Mouse (Mus musculus) CH12.LX (cell line): Measurements from ENCODE around the gene Efhb. TPM values are rescaled to one million over a fixed set of nuclear protein-coding genes. Genes with fewer than 3 reads are reported as not detected.

ENCODE experiments used
- DNase-seq: peaks from one replicate; pipeline ENCODE4 v3.0.0-alpha.2; 2013; ENCODE audit errors: extremely low read depth
- H3K27ac ChIP-seq: 2 replicates; pipeline ENCODE4 v1.5.1; 2012; ENCODE audit warnings: low read depth, mild to moderate bottlenecking, control low read depth, moderate library complexity; ENCODE audit not compliant: insufficient read depth
- H3K27me3 ChIP-seq: replicated peaks from 2 replicates; pipeline ENCODE3; 2012; ENCODE audit warnings: inconsistent platforms
- H3K36me3 ChIP-seq, 2 experiments: replicated peaks in 1 of 2; 2 replicates each; pipeline versions ENCODE3 to v1.6.1; 2012; ENCODE audit warnings: inconsistent platforms in 1 of 2, low read length in 1 of 2, mild to moderate bottlenecking in 1 of 2, mixed read lengths in 1 of 2, moderate library complexity in 1 of 2; ENCODE audit not compliant: control insufficient read depth in 1 of 2, insufficient read depth in 1 of 2
- H3K4me1 ChIP-seq, 2 experiments: 2 replicates each; pipeline ENCODE4 v1.6.1; 2012; ENCODE audit warnings: inconsistent platforms in 1 of 2, moderate library complexity in 1 of 2; ENCODE audit not compliant: insufficient read depth in 2 of 2, control insufficient read depth in 1 of 2
- H3K4me2 ChIP-seq: 2 replicates; pipeline ENCODE4 v1.6.1; 2012; ENCODE audit warnings: low read depth, mild to moderate bottlenecking, control low read depth; ENCODE audit not compliant: poor library complexity, insufficient read depth, severe bottlenecking
- H3K4me3 ChIP-seq, 3 experiments: fragments of 150-350 bp in 1 of 3; sonication (generic) in 1 of 3; replicated peaks in 1 of 3; 2 replicates each; pipeline versions ENCODE3 to v1.5.1; 2011 to 2012; ENCODE audit warnings: low read depth in 2 of 3, low read length in 2 of 3, mild to moderate bottlenecking in 2 of 3, moderate library complexity in 2 of 3, control low read depth in 1 of 3, improper control_type of control experiment in 1 of 3, inconsistent platforms in 1 of 3, mixed read lengths in 1 of 3; ENCODE audit not compliant: poor library complexity in 1 of 3
- H3K79me2 ChIP-seq: replicated peaks from 2 replicates; pipeline ENCODE4 v1.6.1; 2012; ENCODE audit warnings: mild to moderate bottlenecking, moderate library complexity; ENCODE audit not compliant: control insufficient read depth, poor library complexity, insufficient read depth, severe bottlenecking; ENCODE audit errors: extremely low read depth
- H3K9ac ChIP-seq: 2 replicates; pipeline ENCODE4 v1.6.1; 2012; ENCODE audit warnings: low read depth, mild to moderate bottlenecking, control low read depth, moderate library complexity; ENCODE audit not compliant: insufficient read depth
- H3K9me3 ChIP-seq: replicated peaks from 2 replicates; pipeline ENCODE3; 2012; ENCODE audit warnings: low read length, inconsistent platforms, mixed read lengths
- CHD2 ChIP-seq: IDR thresholded peaks from 2 replicates; pipeline ENCODE4 v1.6.1; 2011; ENCODE audit warnings: low read length, improper control_type of control experiment
- CTCF ChIP-seq, 2 experiments: IDR thresholded peaks in 1 of 2; conservative IDR thresholded peaks in 1 of 2; 2 replicates each; pipeline ENCODE4 v1.5.1; 2011 to 2012; ENCODE audit warnings: low read depth in 2 of 2, low read length in 2 of 2, improper control_type of control experiment in 1 of 2, inconsistent platforms in 1 of 2, mild to moderate bottlenecking in 1 of 2, moderate library complexity in 1 of 2
- ELF1 ChIP-seq: IDR thresholded peaks from 2 replicates; pipeline ENCODE4 v1.6.1; 2014; ENCODE audit warnings: low read depth, mild to moderate bottlenecking, inconsistent platforms, low read length, improper control_type of control experiment
- EP300 ChIP-seq: IDR thresholded peaks from 2 replicates; pipeline ENCODE4 v1.6.1; 2011; ENCODE audit warnings: low read length, improper control_type of control experiment
- ETS1 ChIP-seq: conservative IDR thresholded peaks from 2 replicates; pipeline ENCODE4 v1.6.1; 2012; ENCODE audit warnings: low read depth, mild to moderate bottlenecking, inconsistent platforms, low read length, improper control_type of control experiment, moderate library complexity
- GABPA ChIP-seq: IDR thresholded peaks from 2 replicates; pipeline ENCODE4 v1.6.1; 2012; ENCODE audit warnings: low read depth, low read length, improper control_type of control experiment, inconsistent platforms; ENCODE audit not compliant: insufficient replicate concordance
- IRF4 ChIP-seq: IDR thresholded peaks from 2 replicates; pipeline ENCODE4 v1.6.1; 2014; ENCODE audit warnings: low read depth, mild to moderate bottlenecking, inconsistent platforms, low read length, improper control_type of control experiment
- JUN ChIP-seq: IDR thresholded peaks from 2 replicates; pipeline ENCODE4 v1.6.1; 2011; ENCODE audit warnings: low read depth, mild to moderate bottlenecking, low read length, improper control_type of control experiment, moderate library complexity; ENCODE audit not compliant: insufficient read depth
- JUND ChIP-seq: conservative IDR thresholded peaks from 2 replicates; pipeline ENCODE4 v1.6.1; 2011; ENCODE audit warnings: low read depth, low read length, improper control_type of control experiment
- MAFK ChIP-seq: IDR thresholded peaks from 2 replicates; pipeline ENCODE4 v1.6.1; 2011; ENCODE audit warnings: low read length, improper control_type of control experiment; ENCODE audit not compliant: insufficient replicate concordance
- MAX ChIP-seq: IDR thresholded peaks from 2 replicates; pipeline ENCODE4 v1.6.1; 2011; ENCODE audit warnings: low read length, improper control_type of control experiment
- MAZ ChIP-seq: IDR thresholded peaks from 2 replicates; pipeline ENCODE4 v1.6.1; 2012; ENCODE audit warnings: low read depth, mild to moderate bottlenecking, inconsistent platforms, low read length, improper control_type of control experiment, moderate library complexity
- MEF2A ChIP-seq: IDR thresholded peaks from 2 replicates; pipeline ENCODE4 v1.6.1; 2014; ENCODE audit warnings: low read depth, mild to moderate bottlenecking, inconsistent platforms, low read length, improper control_type of control experiment, borderline replicate concordance
- PAX5 ChIP-seq: IDR thresholded peaks from 2 replicates; pipeline ENCODE4 v1.6.1; 2012; ENCODE audit warnings: low read length, inconsistent platforms, mixed read lengths
- RAD21 ChIP-seq: IDR thresholded peaks from 2 replicates; pipeline ENCODE4 v1.6.1; 2011; ENCODE audit warnings: low read depth, mild to moderate bottlenecking, low read length, improper control_type of control experiment, moderate library complexity
- RCOR1 ChIP-seq: conservative IDR thresholded peaks from 2 replicates; pipeline ENCODE4 v1.6.1; 2012; ENCODE audit warnings: low read depth, mild to moderate bottlenecking, inconsistent platforms, low read length, improper control_type of control experiment
- SIN3A ChIP-seq: IDR thresholded peaks from 2 replicates; pipeline ENCODE4 v1.6.1; 2012; ENCODE audit warnings: low read length, improper control_type of control experiment, inconsistent platforms
- SMC3 ChIP-seq: IDR thresholded peaks from 2 replicates; pipeline ENCODE4 v1.6.1; 2011; ENCODE audit warnings: low read depth, low read length, improper control_type of control experiment
- TCF12 ChIP-seq: IDR thresholded peaks from 2 replicates; pipeline ENCODE4 v1.6.1; 2014; ENCODE audit warnings: low read depth, mild to moderate bottlenecking, inconsistent platforms, low read length, improper control_type of control experiment
- UBTF ChIP-seq: IDR thresholded peaks from 2 replicates; pipeline ENCODE4 v1.6.1; 2012; ENCODE audit warnings: low read depth, mild to moderate bottlenecking, inconsistent platforms, low read length, improper control_type of control experiment, moderate library complexity
- ZC3H11A ChIP-seq: IDR thresholded peaks from 2 replicates; pipeline ENCODE4 v1.6.1; 2012; ENCODE audit warnings: low read depth, mild to moderate bottlenecking, inconsistent platforms, low read length, improper control_type of control experiment
- dilution Hi-C: fragments of 300-500 bp; cut with MboI; formaldehyde crosslinking; loops from 2 replicates; pipeline ENCODE4 v1.14.3; 2020; ENCODE audit warnings: low sequenced_read_pairs; ENCODE audit not compliant: extremely low pct_unique_long_range_greater_than_20kb, extremely low pct_ligation_motif_present
- in situ Hi-C: fragments of 300-500 bp; cut with MboI; formaldehyde crosslinking; loops from 3 replicates; pipeline ENCODE4 v1.14.3; 2019; ENCODE audit warnings: low sequenced_read_pairs, low pct_ligation_motif_present, low pct_unique_long_range_greater_than_20kb, mixed read lengths
- polyA plus RNA-seq: library from polyadenylated mRNA; unstranded; fragments of >175 nt; gene quantifications from 2 replicates; pipeline ENCODE4 v1.2.1, GENCODE M21; 2012; ENCODE audit warnings: low read depth; ENCODE audit not compliant: insufficient read length
- total RNA-seq, 2 experiments: library from RNA; depleted of rRNA; stranded (reverse); fragments of 300-350 nt in 1 of 2; fragments of >200 nt in 1 of 2; gene quantifications; 2 replicates each; pipeline ENCODE4 v1.2.3; 2012 to 2014

Efhb gene
- total and polyA plus RNA-seq, 3 experiments: 0.04 to 0.09 TPM; not detected in 1

DNA sequence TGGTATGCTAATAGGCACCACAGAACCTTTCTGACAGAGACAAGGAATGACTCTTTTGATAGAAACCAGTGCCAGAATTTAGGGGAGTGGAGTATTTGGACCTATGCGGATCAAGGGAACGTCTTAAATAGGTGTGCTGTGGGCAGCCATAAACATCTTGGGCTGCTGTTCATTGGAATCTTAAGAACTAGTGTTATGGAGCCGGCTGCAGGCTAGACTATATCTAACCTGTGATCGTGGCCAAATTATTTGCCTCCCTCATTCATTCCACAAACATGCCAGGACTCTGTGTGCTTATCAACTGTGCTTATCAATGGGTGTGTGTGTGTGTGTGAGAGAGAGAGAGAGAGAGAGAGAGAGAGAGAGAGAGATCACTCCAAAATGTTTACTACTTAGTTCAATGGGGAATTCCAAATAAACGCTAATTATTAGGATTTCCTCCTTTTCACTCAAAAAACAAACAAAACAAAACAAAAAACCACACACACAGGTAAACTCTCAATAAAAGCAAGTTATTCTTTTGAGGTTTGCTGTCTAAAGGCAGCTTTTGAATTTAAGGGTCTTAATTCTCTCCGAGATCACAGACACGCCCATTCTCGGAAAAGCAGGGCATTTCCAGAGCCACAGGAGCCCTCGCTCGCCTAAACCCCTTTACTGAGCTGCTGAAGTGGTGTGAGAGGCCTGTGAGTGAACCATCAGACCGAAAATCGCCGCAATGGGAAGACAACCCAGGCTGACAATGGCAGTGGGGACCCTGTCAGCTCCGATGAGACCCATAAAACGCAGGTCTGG lies 15.1 kb upstream of the Efhb start:
- TF ChIP-seq RCOR1: 0 out of 2 replicates have a peak, but pooled peaks have one; percentile 30
- TF ChIP-seq MAX: no peak
- no peak for TF ChIP-seq ELF1
- 0 out of 2 replicates have a peak, but pooled peaks have one; percentile 4 for TF ChIP-seq MAZ
- peaks cover 2 to 27% of the 10 kb centered on the region in 2 experiments; a peak in 2 of 4 replicates for H3K4me1 ChIP-seq
- in situ Hi-C loops: no loop called here

DNA sequence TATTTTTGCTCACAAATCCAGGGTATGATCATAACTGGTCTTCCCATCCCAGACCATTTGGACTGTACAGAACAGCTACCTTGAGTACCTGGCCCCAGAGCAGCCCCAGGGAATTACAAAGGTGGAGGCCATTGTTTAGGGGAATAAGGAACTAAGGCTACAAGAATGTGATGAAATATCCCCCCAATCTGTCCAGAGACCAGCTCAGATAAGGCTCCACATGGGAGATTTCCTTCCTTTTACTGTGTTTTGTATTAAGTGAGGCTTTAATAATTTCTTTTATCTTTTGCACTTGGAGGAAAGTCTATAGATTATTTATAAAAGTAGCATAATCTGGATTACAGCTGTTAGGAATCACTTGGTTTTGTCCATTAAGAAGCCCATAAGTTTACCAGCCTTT lies 5.6 kb upstream of the Efhb start:
- H3K9me3 ChIP-seq: no peaks in the 10 kb centered on the region
- H3K4me2 ChIP-seq: no peak overlapping the region
- H3K79me2 ChIP-seq: no peaks in the 10 kb centered on the region
- TF ChIP-seq PAX5: no peak
- TF ChIP-seq CHD2: no peak
- TF ChIP-seq MEF2A: no peak
- no peak for TF ChIP-seq ZC3H11A
- TF ChIP-seq SIN3A: no peak
- no peak for TF ChIP-seq CTCF (conservative IDR thresholded peaks at IDR 0.05 in 1 of 2, IDR thresholded peaks at IDR 0.05 in 1 of 2; ENCODE audit: low read depth in 2 of 2, low read length in 2 of 2)
- no peak for TF ChIP-seq MAFK
- no peak for TF ChIP-seq SMC3
- no peak for TF ChIP-seq EP300
- no peak for TF ChIP-seq RAD21
- no peak for TF ChIP-seq UBTF
- no peak for TF ChIP-seq MAZ
- TF ChIP-seq JUN: no peak
- TF ChIP-seq ETS1: no peak
- TF ChIP-seq JUND: no peak
- TF ChIP-seq IRF4: no peak
- TF ChIP-seq ELF1: no peak
- TF ChIP-seq TCF12: no peak
- TF ChIP-seq GABPA: no peak
- DNase-seq: no peak
- no peaks in the 10 kb centered on the region for H3K36me3 ChIP-seq
- no peaks in the 10 kb centered on the region for H3K27me3 ChIP-seq
- H3K27ac ChIP-seq: no peak overlapping the region
- peaks cover 2 to 6% of the 10 kb centered on the region in 2 experiments; a peak in 2 of 4 replicates for H3K4me1 ChIP-seq
- no peak overlapping the region for H3K4me3 ChIP-seq
- in situ Hi-C loops (no loop called here), dilution Hi-C loops (no loop called here)
- H3K9ac ChIP-seq: no peak overlapping the region

More for the DNA sequence above, 15.1 kb upstream of the Efhb start:
- Histone ChIP-seq H3K9ac (peak overlapping the region; percentile 75), H3K27ac (peak overlapping the region; percentile 62), H3K36me3 (peaks cover 3 to 6% of the 10 kb centered on the region in 2 experiments), H3K9me3 (no peaks in the 10 kb centered on the region), H3K79me2 (peaks cover 33% of the 10 kb centered on the region), H3K27me3 (no peaks in the 10 kb centered on the region), H3K4me3 (peak overlapping the region; percentile 84 to 91 (median 89)), H3K4me2 (peak overlapping the region; percentile 34)
- dilution Hi-C loops: no loop called here
- no peak for DNase-seq
